Mouse (Mus musculus): Measurements from ENCODE around the gene Fbxw27. TPM values are rescaled to one million over a fixed set of nuclear protein-coding genes. Genes with fewer than 3 reads are reported as not detected.
"Not testable (repeated sequence)": the region's sequence is repeated elsewhere in the genome, so short reads cannot be mapped to it uniquely, and the experiment has no call there.

Fbxw27 gene
- polyA plus RNA-seq, 1 experiment from 2014 or later: not detected

DNA sequence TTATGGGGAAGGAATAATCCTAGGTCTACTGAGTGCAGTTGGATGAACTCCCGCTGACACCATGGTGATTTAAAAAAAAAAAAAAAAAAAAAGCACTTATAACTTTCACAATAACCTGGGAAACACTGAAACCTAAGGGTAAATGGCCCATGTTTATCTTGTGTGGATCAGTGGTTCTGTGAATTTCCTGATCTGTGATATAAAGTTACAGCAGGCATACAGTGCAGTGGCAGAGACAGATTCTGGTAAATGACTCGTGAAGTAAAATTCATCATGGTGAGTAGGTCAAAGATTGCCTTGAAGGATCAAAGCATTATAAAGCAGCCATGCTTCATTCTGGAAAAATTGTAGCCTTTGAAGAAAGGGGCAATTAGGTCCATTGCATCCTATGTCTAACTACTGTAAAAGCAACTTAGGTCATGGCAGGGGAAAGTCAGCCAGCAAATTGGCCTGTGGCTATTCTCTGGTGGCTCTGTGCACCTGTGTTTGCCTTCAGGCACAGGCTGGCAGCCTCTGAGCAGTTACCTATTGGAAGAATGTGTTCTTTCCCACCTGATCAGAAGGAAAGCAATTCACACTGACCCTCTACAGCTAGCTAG, 16.3 kb upstream of the Fbxw27 start:
- 70% methylated on average over 2 of the region's 2 CpGs for WGBS
- H3K4me1 ChIP-seq (ENCODE audit: control insufficient read depth, insufficient read depth, low read length): no peaks in the 10 kb centered on the region
- no peaks in the 10 kb centered on the region for H3K36me3 ChIP-seq (ENCODE audit: control insufficient read depth, insufficient read depth)
- ATAC-seq (replicated peaks; ENCODE audit: extremely low read depth, insufficient read depth, low FRiP score): no peak
- H3K27me3 ChIP-seq (ENCODE audit: control insufficient read depth, insufficient read depth, low read length): no peaks in the 10 kb centered on the region
- H3K4me2 ChIP-seq (ENCODE audit: low read depth, low read length): no peak overlapping the region
- no peak overlapping the region for H3K9ac ChIP-seq (ENCODE audit: low read length)
- H3K4me3 ChIP-seq (ENCODE audit: low read length): no peak overlapping the region
- H3K9me3 ChIP-seq (replicated peaks; ENCODE audit: control insufficient read depth, low read length): no peaks in the 10 kb centered on the region
- H3K27ac ChIP-seq (ENCODE audit: low read length): no peak overlapping the region

- no peaks in the 10 kb centered on the region for H3K9me3 ChIP-seq (replicated peaks; ENCODE audit: control insufficient read depth, low read length)
- no peak overlapping the region for H3K9ac ChIP-seq (ENCODE audit: low read length)
- H3K4me1 ChIP-seq (ENCODE audit: control insufficient read depth, insufficient read depth, low read length): no peaks in the 10 kb centered on the region
- H3K4me3 ChIP-seq (ENCODE audit: low read length): no peak overlapping the region
- 33% methylated on average over 1 of the region's 1 CpGs for WGBS
- no peaks in the 10 kb centered on the region for H3K36me3 ChIP-seq (ENCODE audit: control insufficient read depth, insufficient read depth)
- H3K27me3 ChIP-seq (ENCODE audit: control insufficient read depth, insufficient read depth, low read length): no peaks in the 10 kb centered on the region
- H3K4me2 ChIP-seq (ENCODE audit: low read depth, low read length): no peak overlapping the region
- no peak for ATAC-seq (replicated peaks; ENCODE audit: extremely low read depth, insufficient read depth, low FRiP score)
- no peak overlapping the region for H3K27ac ChIP-seq (ENCODE audit: low read length)
Measured at GRCm38 (mm10) chr9:109806260-109806659, 15.8 kb upstream of the Fbxw27 start.

GRCm38 (mm10) chr9:109805596-109805995, 15.1 kb upstream of the Fbxw27 start:
- not testable (repeated sequence) for H3K4me2 ChIP-seq (ENCODE audit: low read depth, low read length); H3K9ac ChIP-seq (ENCODE audit: low read length); H3K27me3 ChIP-seq (ENCODE audit: control insufficient read depth, insufficient read depth, low read length); H3K27ac ChIP-seq (ENCODE audit: low read length); ATAC-seq (replicated peaks; ENCODE audit: extremely low read depth, insufficient read depth, low FRiP score); H3K36me3 ChIP-seq (ENCODE audit: control insufficient read depth, insufficient read depth); H3K4me3 ChIP-seq (ENCODE audit: low read length); H3K9me3 ChIP-seq (replicated peaks; ENCODE audit: control insufficient read depth, low read length); H3K4me1 ChIP-seq (ENCODE audit: control insufficient read depth, insufficient read depth, low read length)
- 83% methylated on average over 2 of the region's 2 CpGs for WGBS

DNA sequence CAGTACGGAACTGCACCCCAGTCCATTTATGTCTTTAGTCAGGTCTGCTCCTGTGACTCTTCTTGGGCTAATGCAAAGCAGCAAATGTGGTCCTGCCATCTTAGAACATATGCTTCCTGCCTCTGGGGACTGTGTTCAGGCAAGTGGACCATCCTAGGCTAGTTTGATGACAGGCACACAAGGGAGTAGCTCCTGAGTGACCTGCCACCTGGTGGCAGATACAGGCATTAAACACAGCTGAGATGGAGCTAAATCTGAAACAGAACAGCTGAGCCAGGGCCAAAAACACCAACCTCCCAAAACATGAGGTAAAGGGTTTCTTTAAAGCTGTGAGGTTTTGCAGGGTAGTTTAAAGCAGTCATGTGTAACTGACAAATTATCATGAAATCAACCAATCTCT, 7.6 kb upstream of the Fbxw27 start:
- no peaks in the 10 kb centered on the region for H3K36me3 ChIP-seq (ENCODE audit: control insufficient read depth, insufficient read depth)
- WGBS: 94% methylated on average over 1 of the region's 1 CpGs
- no peak overlapping the region for H3K27ac ChIP-seq (ENCODE audit: low read length)
- H3K4me3 ChIP-seq (ENCODE audit: low read length): no peak overlapping the region
- H3K27me3 ChIP-seq (ENCODE audit: control insufficient read depth, insufficient read depth, low read length): no peaks in the 10 kb centered on the region
- H3K9me3 ChIP-seq (replicated peaks; ENCODE audit: control insufficient read depth, low read length): no peaks in the 10 kb centered on the region
- no peak for ATAC-seq (replicated peaks; ENCODE audit: extremely low read depth, insufficient read depth, low FRiP score)
- H3K9ac ChIP-seq (ENCODE audit: low read length): no peak overlapping the region
- no peaks in the 10 kb centered on the region for H3K4me1 ChIP-seq (ENCODE audit: control insufficient read depth, insufficient read depth, low read length)
- H3K4me2 ChIP-seq (ENCODE audit: low read depth, low read length): no peak overlapping the region

DNA sequence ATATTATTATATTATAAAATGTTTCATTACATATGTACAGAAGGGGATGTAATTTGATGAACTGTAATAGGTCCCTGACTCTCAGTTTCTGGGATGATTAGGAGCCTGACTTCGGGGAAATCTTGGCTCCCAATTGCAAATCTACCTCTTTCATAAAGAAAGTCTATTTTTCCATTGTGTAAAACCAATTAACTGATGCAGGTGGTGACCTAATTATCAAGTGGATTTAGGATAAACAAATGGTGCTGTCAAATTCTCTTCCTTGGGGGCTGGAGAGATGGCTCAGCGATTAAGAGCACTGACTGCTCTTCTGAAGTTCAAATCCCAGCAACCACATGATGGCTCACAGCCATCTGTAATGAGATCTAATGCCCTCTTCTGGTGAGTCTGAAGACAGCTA, 5.3 kb upstream of the Fbxw27 start:
- H3K27ac ChIP-seq (ENCODE audit: low read length): no peak overlapping the region
- H3K36me3 ChIP-seq (ENCODE audit: control insufficient read depth, insufficient read depth): no peaks in the 10 kb centered on the region
- H3K9me3 ChIP-seq (replicated peaks; ENCODE audit: control insufficient read depth, low read length): no peaks in the 10 kb centered on the region
- H3K4me3 ChIP-seq (ENCODE audit: low read length): no peak overlapping the region
- no peaks in the 10 kb centered on the region for H3K4me1 ChIP-seq (ENCODE audit: control insufficient read depth, insufficient read depth, low read length)
- H3K9ac ChIP-seq (ENCODE audit: low read length): no peak overlapping the region
- no peak for ATAC-seq (replicated peaks; ENCODE audit: extremely low read depth, insufficient read depth, low FRiP score)
- no peak overlapping the region for H3K4me2 ChIP-seq (ENCODE audit: low read depth, low read length)
- WGBS: 68% methylated on average over 2 of the region's 2 CpGs
- no peaks in the 10 kb centered on the region for H3K27me3 ChIP-seq (ENCODE audit: control insufficient read depth, insufficient read depth, low read length)

DNA sequence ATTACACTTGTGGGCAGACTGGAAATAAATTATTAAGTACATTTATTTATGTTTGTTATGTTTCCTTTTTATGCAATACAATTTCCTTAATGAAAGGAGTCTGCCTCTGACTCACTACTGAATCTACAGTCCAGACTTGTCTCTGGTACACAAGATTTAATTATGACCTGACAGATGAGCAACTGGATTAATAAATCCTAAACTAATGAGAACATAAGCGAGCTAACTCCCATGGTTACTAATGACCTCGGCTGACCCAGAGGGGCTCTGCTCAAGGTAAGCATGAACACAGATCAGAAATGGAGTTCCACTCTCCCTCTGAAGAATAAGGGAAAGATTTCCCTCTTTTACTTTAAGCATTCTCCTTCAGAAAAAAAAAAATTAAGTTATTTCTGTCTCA, 4.8 kb upstream of the Fbxw27 start:
- WGBS: 79% methylated on average over 2 of the region's 2 CpGs
- no peak for ATAC-seq (replicated peaks; ENCODE audit: extremely low read depth, insufficient read depth, low FRiP score)
- H3K36me3 ChIP-seq (ENCODE audit: control insufficient read depth, insufficient read depth): no peaks in the 10 kb centered on the region
- no peak overlapping the region for H3K4me2 ChIP-seq (ENCODE audit: low read depth, low read length)
- H3K27me3 ChIP-seq (ENCODE audit: control insufficient read depth, insufficient read depth, low read length): no peaks in the 10 kb centered on the region
- H3K4me3 ChIP-seq (ENCODE audit: low read length): no peak overlapping the region
- no peaks in the 10 kb centered on the region for H3K9me3 ChIP-seq (replicated peaks; ENCODE audit: control insufficient read depth, low read length)
- no peak overlapping the region for H3K9ac ChIP-seq (ENCODE audit: low read length)
- no peak overlapping the region for H3K27ac ChIP-seq (ENCODE audit: low read length)
- H3K4me1 ChIP-seq (ENCODE audit: control insufficient read depth, insufficient read depth, low read length): no peaks in the 10 kb centered on the region

DNA sequence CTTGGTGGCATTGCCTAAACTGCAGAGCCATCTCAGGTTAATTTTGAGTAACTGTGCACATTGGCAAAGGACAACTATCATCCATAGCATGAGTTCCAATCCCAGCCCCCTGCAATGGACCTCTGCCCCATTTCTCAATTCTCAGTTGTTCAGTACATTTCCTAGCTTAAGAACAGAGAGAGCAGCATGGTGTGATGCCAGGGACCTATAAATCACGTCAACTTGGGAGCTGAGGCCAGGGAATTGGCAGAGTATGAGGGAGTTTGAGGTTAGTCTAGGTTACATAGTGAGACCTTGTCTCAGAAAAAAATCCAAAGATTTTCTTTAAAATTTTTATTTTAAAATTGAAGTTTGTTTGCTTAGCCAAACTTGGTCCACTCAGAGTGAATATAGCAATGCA, 23.6 kb downstream of the Fbxw27 start:
- not testable (repeated sequence) for H3K4me2 ChIP-seq (ENCODE audit: low read depth, low read length); H3K9me3 ChIP-seq (replicated peaks; ENCODE audit: control insufficient read depth, low read length); H3K36me3 ChIP-seq (ENCODE audit: control insufficient read depth, insufficient read depth); ATAC-seq (replicated peaks; ENCODE audit: extremely low read depth, insufficient read depth, low FRiP score); H3K4me1 ChIP-seq (ENCODE audit: control insufficient read depth, insufficient read depth, low read length); H3K27ac ChIP-seq (ENCODE audit: low read length); H3K4me3 ChIP-seq (ENCODE audit: low read length); H3K27me3 ChIP-seq (ENCODE audit: control insufficient read depth, insufficient read depth, low read length); H3K9ac ChIP-seq (ENCODE audit: low read length)
- 71% methylated on average over 1 of the region's 1 CpGs for WGBS

GRCm38 (mm10) chr9:109745989-109746388, 44.5 kb downstream of the Fbxw27 start, which contains the start of gene Fbxw26:
Gene Fbxw26, minus strand, starts transcription at chr9:109746089.
- not testable (repeated sequence) for H3K9ac ChIP-seq (ENCODE audit: low read length); H3K27me3 ChIP-seq (ENCODE audit: control insufficient read depth, insufficient read depth, low read length); H3K9me3 ChIP-seq (replicated peaks; ENCODE audit: control insufficient read depth, low read length); H3K4me1 ChIP-seq (ENCODE audit: control insufficient read depth, insufficient read depth, low read length); H3K36me3 ChIP-seq (ENCODE audit: control insufficient read depth, insufficient read depth); H3K4me3 ChIP-seq (ENCODE audit: low read length); H3K27ac ChIP-seq (ENCODE audit: low read length); H3K4me2 ChIP-seq (ENCODE audit: low read depth, low read length); ATAC-seq (replicated peaks; ENCODE audit: extremely low read depth, insufficient read depth, low FRiP score)
- 67% methylated on average over 3 of the region's 3 CpGs for WGBS
